Mouse (Mus musculus) CD4-positive naive resting alpha-beta T cell, adult 57 days (primary cell): ENCODE data around the gene Lamc2. TPM values are rescaled to one million over a fixed set of nuclear protein-coding genes. Genes with fewer than 3 reads are reported as not detected.

Experiments
- total RNA-seq: library from RNA; stranded (reverse); gene quantifications from one replicate; pipeline ENCODE4 v1.2.4, GENCODE M21; 2023

Gene Lamc2
- 0.47 TPM for total RNA-seq

DNA sequence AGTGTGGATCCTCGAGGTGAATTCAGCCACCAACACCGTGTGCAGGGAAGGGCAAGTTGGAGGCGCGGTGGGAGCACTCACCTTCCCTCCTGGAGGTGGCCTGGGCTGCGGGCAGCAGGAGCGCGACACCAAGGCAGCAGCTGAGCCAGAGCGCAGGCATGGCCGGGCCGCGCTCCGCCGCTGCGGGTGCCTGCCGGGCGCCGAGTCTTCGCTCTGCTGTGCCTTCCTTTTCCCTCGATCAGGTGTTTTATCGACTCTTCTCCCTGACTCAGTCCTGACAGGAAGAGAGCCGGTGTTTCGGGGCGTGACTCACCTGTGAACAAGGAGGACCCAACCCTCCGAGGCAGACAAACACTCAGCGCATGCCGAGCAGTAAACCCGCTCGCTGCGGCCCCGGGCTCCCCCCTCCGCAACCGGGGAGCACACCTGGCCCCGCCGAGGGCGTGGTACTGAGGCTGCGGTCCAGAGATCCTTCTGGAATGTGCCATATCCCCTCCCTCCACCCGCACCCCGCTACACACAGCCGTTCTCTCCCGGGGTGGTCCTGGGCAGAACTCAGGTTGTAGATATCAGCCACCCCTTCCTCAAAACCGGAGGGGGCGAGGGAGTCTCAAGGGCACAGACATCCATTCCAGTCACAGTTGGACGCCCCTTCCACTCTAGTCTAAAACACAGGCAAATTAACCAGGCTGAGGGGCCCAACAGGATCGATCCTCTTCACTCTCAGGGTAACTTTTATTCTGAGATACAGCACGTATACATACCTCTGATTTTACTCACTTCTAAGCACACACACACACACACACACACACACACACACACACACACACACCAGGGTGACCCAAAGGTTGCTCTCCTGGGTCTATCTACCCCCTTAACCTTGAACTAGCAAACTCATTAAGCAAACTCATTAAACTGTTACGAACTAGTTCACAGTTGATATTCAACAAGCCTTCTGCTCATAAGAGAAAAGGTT lies at the start of gene Lamc2:
Gene Lamc2 (minus strand): TSS at position 620 of the 976 bp plus-strand sequence.

Other genes with a start within 250 kb of the Lamc2 start
- 3.9 TPM for gene Nmnat2, start 231.5 kb downstream of the Lamc2 start, total RNA-seq
- 2.2 TPM for gene Lamc1, start 146.3 kb upstream of the Lamc2 start, total RNA-seq
- not detected for gene Shcbp1l, start 238.7 kb upstream of the Lamc2 start, total RNA-seq